Mouse (Mus musculus): ENCODE results near the gene Ecm2. TPM values are rescaled to one million over a fixed set of nuclear protein-coding genes. Genes with fewer than 3 reads are reported as not detected.

The Ecm2 gene
- polyA plus RNA-seq, 1 experiment from 2014 or later: 1.2 TPM

DNA sequence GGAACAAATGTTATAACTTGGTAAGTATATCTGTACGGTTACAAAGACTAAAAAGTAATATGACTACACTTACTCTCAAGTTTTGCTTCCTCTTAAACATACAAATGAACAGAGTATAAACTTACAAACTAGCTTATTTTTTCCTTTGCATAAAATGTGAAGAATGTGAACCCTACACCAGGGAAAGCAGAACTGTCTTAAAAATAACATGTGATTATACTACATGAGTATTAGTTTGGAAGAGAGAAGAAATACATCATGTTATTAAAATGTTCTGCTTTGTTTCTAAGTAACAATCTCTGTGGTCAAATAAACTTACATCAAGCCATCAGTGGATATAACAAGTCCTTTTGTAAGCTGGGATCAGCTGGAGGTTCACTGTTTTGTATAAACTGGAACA, 34.1 kb downstream of the Ecm2 start:
- no peak for ATAC-seq (ENCODE audit: low FRiP score, low TSS enrichment)
- WGBS: 90% methylated on average over 1 of the region's 1 CpGs
- no peak overlapping the region for H3K4me3 ChIP-seq (replicated peaks; ENCODE audit: low read depth, low read length)

GRCm38 (mm10) chr13:49544279-49544678, 39.7 kb downstream of the Ecm2 start, which contains the start of gene Aspn:
Gene Aspn (plus strand): TSS chr13:49544443.
- no peak within 1 kb of the TSS for H3K4me3 ChIP-seq (replicated peaks; ENCODE audit: low read depth, low read length)
- H3K4me2 ChIP-seq (ENCODE audit: low read length): no peak within 1 kb of the TSS
- WGBS: 89% methylated on average over 3 of the region's 3 CpGs
- H3K27me3 ChIP-seq (ENCODE audit: control insufficient read depth, insufficient read depth, low read length): no peaks in the 10 kb centered on the region
- no peaks in the 10 kb centered on the region for H3K4me1 ChIP-seq (ENCODE audit: control insufficient read depth, insufficient read depth, low read length)
- H3K9ac ChIP-seq (replicated peaks; ENCODE audit: low read length): no peak within 1 kb of the TSS
- no peak within 1 kb of the TSS for H3K27ac ChIP-seq (replicated peaks; ENCODE audit: low read depth, low read length)
- no peaks in the 10 kb centered on the region for H3K9me3 ChIP-seq (ENCODE audit: control insufficient read depth, low read length)
- no peaks in the 10 kb centered on the region for H3K36me3 ChIP-seq (ENCODE audit: control insufficient read depth, insufficient read depth, low read length)
- ATAC-seq (ENCODE audit: low FRiP score, low TSS enrichment): no peak
- DNase-seq: no peak

More for the DNA sequence above, 34.1 kb downstream of the Ecm2 start:
- no peak overlapping the region for H3K4me2 ChIP-seq (ENCODE audit: low read length)
- no peak overlapping the region for H3K27ac ChIP-seq (replicated peaks; ENCODE audit: low read depth, low read length)
- no peaks in the 10 kb centered on the region for H3K9me3 ChIP-seq (ENCODE audit: control insufficient read depth, low read length)
- no peak overlapping the region for H3K9ac ChIP-seq (replicated peaks; ENCODE audit: low read length)
- no peaks in the 10 kb centered on the region for H3K27me3 ChIP-seq (ENCODE audit: control insufficient read depth, insufficient read depth, low read length)
- no peaks in the 10 kb centered on the region for H3K4me1 ChIP-seq (ENCODE audit: control insufficient read depth, insufficient read depth, low read length)
- H3K36me3 ChIP-seq (ENCODE audit: control insufficient read depth, insufficient read depth, low read length): no peaks in the 10 kb centered on the region
- no peak for DNase-seq

DNA sequence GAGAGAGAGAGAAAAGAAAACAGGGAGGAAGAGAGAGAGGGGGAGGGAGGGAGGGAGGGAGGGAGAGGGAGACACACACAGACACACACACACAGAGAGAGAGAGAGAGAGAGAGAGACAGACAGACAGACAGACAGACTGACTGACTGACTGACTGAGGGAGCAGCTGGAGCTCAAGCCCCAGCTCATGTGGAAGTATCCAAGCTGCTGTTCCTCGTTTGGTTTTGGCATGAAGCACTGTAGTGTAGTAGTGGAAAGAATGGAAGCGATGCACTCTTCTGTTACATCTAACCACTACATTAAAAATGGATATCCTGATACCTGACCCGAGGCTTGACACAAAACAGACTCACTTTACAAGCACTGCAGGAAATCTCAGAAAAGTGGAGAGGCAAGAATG, 41.0 kb downstream of the Ecm2 start:
- WGBS: 76% methylated on average over 3 of the region's 3 CpGs
- ATAC-seq (ENCODE audit: low FRiP score, low TSS enrichment) (no peak), DNase-seq (no peak)
- no peak overlapping the region for H3K4me3 ChIP-seq (replicated peaks; ENCODE audit: low read depth, low read length)
- H3K9ac ChIP-seq (replicated peaks; ENCODE audit: low read length): no peak overlapping the region
- no peak overlapping the region for H3K4me2 ChIP-seq (ENCODE audit: low read length)
- H3K27ac ChIP-seq (replicated peaks; ENCODE audit: low read depth, low read length): no peak overlapping the region
- H3K4me1 ChIP-seq (ENCODE audit: control insufficient read depth, insufficient read depth, low read length): no peaks in the 10 kb centered on the region
- H3K27me3 ChIP-seq (ENCODE audit: control insufficient read depth, insufficient read depth, low read length): no peaks in the 10 kb centered on the region
- H3K9me3 ChIP-seq (ENCODE audit: control insufficient read depth, low read length): no peaks in the 10 kb centered on the region
- no peaks in the 10 kb centered on the region for H3K36me3 ChIP-seq (ENCODE audit: control insufficient read depth, insufficient read depth, low read length)

DNA sequence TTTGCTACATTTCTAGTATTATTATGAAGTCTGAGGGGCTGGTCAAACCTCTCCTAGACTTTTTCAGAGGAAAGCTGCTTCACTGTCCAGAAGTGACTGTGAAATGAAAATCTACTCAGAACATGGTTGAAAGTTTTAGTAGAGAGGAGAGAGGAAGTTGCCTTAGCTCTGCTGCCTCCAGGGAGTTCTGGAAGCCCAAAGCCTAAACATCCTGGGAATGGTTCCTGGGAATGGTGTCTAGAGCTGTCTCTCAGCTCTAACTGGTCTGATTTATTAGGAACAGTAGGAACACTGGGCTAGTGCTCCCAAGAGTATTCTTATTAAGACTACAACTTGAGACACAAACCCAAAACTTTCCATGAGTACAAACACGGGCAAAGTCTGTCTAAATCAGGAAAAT, 41.9 kb downstream of the Ecm2 start:
- no peak overlapping the region for H3K9ac ChIP-seq (replicated peaks; ENCODE audit: low read length)
- no peaks in the 10 kb centered on the region for H3K4me1 ChIP-seq (ENCODE audit: control insufficient read depth, insufficient read depth, low read length)
- no peaks in the 10 kb centered on the region for H3K27me3 ChIP-seq (ENCODE audit: control insufficient read depth, insufficient read depth, low read length)
- H3K9me3 ChIP-seq (ENCODE audit: control insufficient read depth, low read length): no peaks in the 10 kb centered on the region
- WGBS: 88% methylated on average over 1 of the region's 1 CpGs
- no peak for ATAC-seq (ENCODE audit: low FRiP score, low TSS enrichment)
- no peak overlapping the region for H3K4me3 ChIP-seq (replicated peaks; ENCODE audit: low read depth, low read length)
- H3K27ac ChIP-seq (replicated peaks; ENCODE audit: low read depth, low read length): no peak overlapping the region
- H3K36me3 ChIP-seq (ENCODE audit: control insufficient read depth, insufficient read depth, low read length): no peaks in the 10 kb centered on the region
- H3K4me2 ChIP-seq (ENCODE audit: low read length): no peak overlapping the region
- no peak for DNase-seq

DNA sequence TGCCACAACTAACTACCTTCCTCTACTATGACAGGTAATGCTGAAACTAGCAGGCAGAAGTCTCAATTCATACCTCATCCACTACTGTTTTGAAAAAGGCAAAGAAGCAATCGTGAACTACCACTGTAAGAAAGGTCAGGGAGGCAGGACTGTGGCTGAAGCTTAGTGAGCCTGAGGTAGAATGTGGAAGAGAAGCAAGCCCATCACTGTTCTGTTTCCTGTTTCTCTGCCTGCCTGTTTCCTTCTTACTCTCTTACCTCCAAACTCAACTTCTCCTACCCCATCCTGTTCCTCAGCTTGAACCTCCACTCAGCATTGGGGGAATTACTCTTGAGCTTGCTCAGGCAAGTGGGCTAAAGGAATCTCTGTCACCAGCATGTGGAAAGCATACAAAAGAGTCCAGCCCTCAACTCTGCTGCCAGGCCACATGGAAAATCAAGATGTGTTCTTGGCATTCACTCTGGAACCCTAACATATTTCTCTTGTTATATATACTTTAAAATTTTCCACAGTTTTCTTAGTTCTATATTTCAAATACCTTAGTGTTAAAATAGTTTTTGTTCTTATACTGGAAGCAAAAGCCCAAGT, 43.0 kb downstream of the Ecm2 start:
- no peaks in the 10 kb centered on the region for H3K36me3 ChIP-seq (ENCODE audit: control insufficient read depth, insufficient read depth, low read length)
- no peak overlapping the region for H3K4me3 ChIP-seq (replicated peaks; ENCODE audit: low read depth, low read length)
- DNase-seq: no peak
- no peaks in the 10 kb centered on the region for H3K27me3 ChIP-seq (ENCODE audit: control insufficient read depth, insufficient read depth, low read length)
- no peak for ATAC-seq (ENCODE audit: low FRiP score, low TSS enrichment)
- H3K4me1 ChIP-seq (ENCODE audit: control insufficient read depth, insufficient read depth, low read length): no peaks in the 10 kb centered on the region
- WGBS: 78% methylated on average over 1 of the region's 1 CpGs
- no peak overlapping the region for H3K9ac ChIP-seq (replicated peaks; ENCODE audit: low read length)
- H3K4me2 ChIP-seq (ENCODE audit: low read length): no peak overlapping the region
- H3K9me3 ChIP-seq (ENCODE audit: control insufficient read depth, low read length): no peaks in the 10 kb centered on the region
- no peak overlapping the region for H3K27ac ChIP-seq (replicated peaks; ENCODE audit: low read depth, low read length)

DNA sequence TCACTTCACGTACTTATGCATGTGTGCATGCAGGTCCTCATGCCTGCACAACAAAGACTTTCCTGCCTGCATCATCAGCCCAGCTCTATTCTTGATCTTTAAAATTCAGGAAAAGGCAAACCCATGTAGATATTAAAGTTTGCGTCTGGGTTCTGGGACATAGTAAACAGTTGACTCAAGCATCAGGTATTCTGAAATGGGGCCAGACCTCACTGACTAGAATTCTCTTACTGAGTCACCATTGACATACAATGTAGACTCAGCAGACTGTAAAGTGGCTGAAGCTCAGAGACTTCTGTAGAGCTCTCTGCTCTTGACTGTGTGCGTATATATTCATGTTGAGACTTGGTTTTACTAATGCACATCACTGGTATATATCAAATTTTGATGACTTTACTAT, 45.0 kb downstream of the Ecm2 start:
- H3K27ac ChIP-seq (replicated peaks; ENCODE audit: low read depth, low read length): no peak overlapping the region
- 93% methylated on average over 3 of the region's 3 CpGs for WGBS
- H3K4me2 ChIP-seq (ENCODE audit: low read length): no peak overlapping the region

DNA sequence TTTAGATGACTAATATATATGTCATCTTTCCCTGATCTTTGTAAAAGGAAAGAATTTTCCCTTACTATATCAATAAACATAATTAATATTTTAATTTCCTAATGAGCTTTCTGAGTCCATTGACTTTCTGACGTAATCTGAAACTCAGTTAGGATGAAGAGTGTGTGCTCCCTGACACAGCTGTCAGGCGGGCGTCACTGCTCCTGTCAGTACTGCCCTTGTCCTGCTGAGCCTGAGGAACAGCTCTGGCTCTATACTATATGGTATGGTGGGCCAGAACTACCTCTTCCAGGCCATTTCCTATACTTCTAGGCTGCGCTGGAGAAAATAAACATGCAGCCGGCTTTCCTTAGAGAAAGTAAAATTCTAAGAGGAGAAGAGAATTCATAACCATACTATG, 49.9 kb downstream of the Ecm2 start:
- no peak overlapping the region for H3K9ac ChIP-seq (replicated peaks; ENCODE audit: low read length)
- ATAC-seq (ENCODE audit: low FRiP score, low TSS enrichment) (no peak), DNase-seq (no peak)
- no peaks in the 10 kb centered on the region for H3K36me3 ChIP-seq (ENCODE audit: control insufficient read depth, insufficient read depth, low read length)
- no peaks in the 10 kb centered on the region for H3K27me3 ChIP-seq (ENCODE audit: control insufficient read depth, insufficient read depth, low read length)
- WGBS: 83% methylated on average over 5 of the region's 5 CpGs
- no peak overlapping the region for H3K4me2 ChIP-seq (ENCODE audit: low read length)
- no peaks in the 10 kb centered on the region for H3K9me3 ChIP-seq (ENCODE audit: control insufficient read depth, low read length)
- no peaks in the 10 kb centered on the region for H3K4me1 ChIP-seq (ENCODE audit: control insufficient read depth, insufficient read depth, low read length)
- no peak overlapping the region for H3K4me3 ChIP-seq (replicated peaks; ENCODE audit: low read depth, low read length)
- H3K27ac ChIP-seq (replicated peaks; ENCODE audit: low read depth, low read length): no peak overlapping the region

More for the DNA sequence above, 45.0 kb downstream of the Ecm2 start:
- no peak for DNase-seq
- no peaks in the 10 kb centered on the region for H3K36me3 ChIP-seq (ENCODE audit: control insufficient read depth, insufficient read depth, low read length)
- no peaks in the 10 kb centered on the region for H3K9me3 ChIP-seq (ENCODE audit: control insufficient read depth, low read length)
- H3K4me1 ChIP-seq (ENCODE audit: control insufficient read depth, insufficient read depth, low read length): no peaks in the 10 kb centered on the region
- H3K9ac ChIP-seq (replicated peaks; ENCODE audit: low read length): no peak overlapping the region
- no peak for ATAC-seq (ENCODE audit: low FRiP score, low TSS enrichment)
- no peak overlapping the region for H3K4me3 ChIP-seq (replicated peaks; ENCODE audit: low read depth, low read length)
- no peaks in the 10 kb centered on the region for H3K27me3 ChIP-seq (ENCODE audit: control insufficient read depth, insufficient read depth, low read length)

- ATAC-seq (ENCODE audit: low FRiP score, low TSS enrichment) (no peak), DNase-seq (no peak)
- Histone ChIP-seq H3K27ac (replicated peaks; ENCODE audit: low read depth, low read length) (no peak overlapping the region), H3K4me1 (ENCODE audit: control insufficient read depth, insufficient read depth, low read length) (no peaks in the 10 kb centered on the region), H3K4me2 (ENCODE audit: low read length) (no peak overlapping the region), H3K27me3 (ENCODE audit: control insufficient read depth, insufficient read depth, low read length) (no peaks in the 10 kb centered on the region), H3K4me3 (replicated peaks; ENCODE audit: low read depth, low read length) (no peak overlapping the region), H3K36me3 (ENCODE audit: control insufficient read depth, insufficient read depth, low read length) (no peaks in the 10 kb centered on the region), H3K9ac (replicated peaks; ENCODE audit: low read length) (no peak overlapping the region), H3K9me3 (ENCODE audit: control insufficient read depth, low read length) (no peaks in the 10 kb centered on the region)
- 88% methylated on average over 1 of the region's 1 CpGs for WGBS
Measured at GRCm38 (mm10) chr13:49556203-49556602, 51.6 kb downstream of the Ecm2 start.

DNA sequence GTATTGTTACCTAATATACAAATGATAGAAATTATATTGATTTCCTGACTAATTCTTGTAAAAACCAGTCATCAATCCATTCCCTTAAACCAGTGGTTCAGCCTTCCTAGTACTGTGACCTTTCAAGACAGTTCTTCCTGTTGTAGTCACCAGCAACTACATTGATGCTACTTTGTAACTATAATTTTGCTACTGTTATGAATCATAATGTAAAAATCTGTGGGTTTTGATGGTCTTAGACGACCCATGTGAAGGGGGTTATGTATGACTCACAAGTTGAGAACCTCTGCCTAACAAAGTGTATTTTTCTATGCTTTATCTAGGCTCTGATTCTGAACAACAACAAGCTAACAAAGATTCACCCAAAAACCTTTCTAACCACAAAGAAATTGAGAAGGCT, 52.3 kb downstream of the Ecm2 start:
- H3K36me3 ChIP-seq (ENCODE audit: control insufficient read depth, insufficient read depth, low read length): no peaks in the 10 kb centered on the region
- H3K9me3 ChIP-seq (ENCODE audit: control insufficient read depth, low read length): no peaks in the 10 kb centered on the region
- no peaks in the 10 kb centered on the region for H3K27me3 ChIP-seq (ENCODE audit: control insufficient read depth, insufficient read depth, low read length)
- ATAC-seq (ENCODE audit: low FRiP score, low TSS enrichment) (no peak), DNase-seq (no peak)
- no peaks in the 10 kb centered on the region for H3K4me1 ChIP-seq (ENCODE audit: control insufficient read depth, insufficient read depth, low read length)
- no peak overlapping the region for H3K4me3 ChIP-seq (replicated peaks; ENCODE audit: low read depth, low read length)
- H3K4me2 ChIP-seq (ENCODE audit: low read length): no peak overlapping the region
- 67% methylated on average over 1 of the region's 1 CpGs for WGBS
- H3K27ac ChIP-seq (replicated peaks; ENCODE audit: low read depth, low read length): no peak overlapping the region
- H3K9ac ChIP-seq (replicated peaks; ENCODE audit: low read length): no peak overlapping the region
